Mouse (Mus musculus) MEL (cell line): ENCODE data around the gene Atf7ip.

Source experiments
- CTCF ChIP-seq, 3 experiments: IDR thresholded peaks in 2 of 3; conservative IDR thresholded peaks in 1 of 3; 2 replicates each; pipeline ENCODE4 v1.5.1; 2011 to 2012; ENCODE audit warnings: low read length in 3 of 3, low read depth in 2 of 3, mild to moderate bottlenecking in 2 of 3, improper control_type of control experiment in 1 of 3, inconsistent platforms in 1 of 3, mixed read lengths in 1 of 3, moderate library complexity in 1 of 3; ENCODE audit not compliant: control insufficient read depth in 1 of 3, insufficient read depth in 1 of 3, poor library complexity in 1 of 3, severe bottlenecking in 1 of 3
- MAX ChIP-seq: IDR thresholded peaks from 2 replicates; pipeline ENCODE4 v1.6.1; 2011; ENCODE audit warnings: low read length, improper control_type of control experiment
- POLR2A ChIP-seq, 2 experiments: IDR thresholded peaks; 2 replicates each; pipeline ENCODE4 v1.6.1; 2011 to 2012; ENCODE audit warnings: low read length in 2 of 2, mild to moderate bottlenecking in 2 of 2, control low read depth in 1 of 2, improper control_type of control experiment in 1 of 2, low read depth in 1 of 2, moderate library complexity in 1 of 2; ENCODE audit not compliant: control insufficient read depth in 1 of 2, insufficient read depth in 1 of 2, poor library complexity in 1 of 2
- RCOR1 ChIP-seq: IDR thresholded peaks from 2 replicates; pipeline ENCODE4 v1.6.1; 2012; ENCODE audit warnings: low read depth, mild to moderate bottlenecking, inconsistent platforms, low read length, improper control_type of control experiment

- no peak for TF ChIP-seq POLR2A (IDR thresholded peaks at IDR 0.05; ENCODE audit: control insufficient read depth in 1 of 2, insufficient read depth in 1 of 2, low read depth in 1 of 2, low read length in 2 of 2, poor library complexity in 1 of 2)
- no peak for TF ChIP-seq CTCF (IDR thresholded peaks at IDR 0.05 in 2 of 3, conservative IDR thresholded peaks at IDR 0.05 in 1 of 3; ENCODE audit: control insufficient read depth in 1 of 3, insufficient read depth in 1 of 3, low read depth in 2 of 3, low read length in 3 of 3, poor library complexity in 1 of 3, severe bottlenecking in 1 of 3)
- no peak for TF ChIP-seq MAX
- no peak for TF ChIP-seq RCOR1
These were observed 42.5 kb upstream of the Atf7ip start for GRCm38 (mm10) chr6:136463491-136463890.
